Mouse (Mus musculus) hematopoietic multipotent progenitor cell, adult 10-12 weeks (in vitro differentiated cells): ENCODE results near the gene I830077J02Rik. TPM values are rescaled to one million over a fixed set of nuclear protein-coding genes. Genes with fewer than 3 reads are reported as not detected.

ENCODE experiments used
- polyA plus RNA-seq: library from polyadenylated mRNA; stranded (reverse); fragments of >175 nt; gene quantifications from 2 replicates; pipeline ENCODE4 v1.2.3, GENCODE M21; 2012; ENCODE audit warnings: low replicate concordance

The I830077J02Rik gene
- polyA plus RNA-seq: 6.1 and 7.3 TPM in 2 replicates

DNA sequence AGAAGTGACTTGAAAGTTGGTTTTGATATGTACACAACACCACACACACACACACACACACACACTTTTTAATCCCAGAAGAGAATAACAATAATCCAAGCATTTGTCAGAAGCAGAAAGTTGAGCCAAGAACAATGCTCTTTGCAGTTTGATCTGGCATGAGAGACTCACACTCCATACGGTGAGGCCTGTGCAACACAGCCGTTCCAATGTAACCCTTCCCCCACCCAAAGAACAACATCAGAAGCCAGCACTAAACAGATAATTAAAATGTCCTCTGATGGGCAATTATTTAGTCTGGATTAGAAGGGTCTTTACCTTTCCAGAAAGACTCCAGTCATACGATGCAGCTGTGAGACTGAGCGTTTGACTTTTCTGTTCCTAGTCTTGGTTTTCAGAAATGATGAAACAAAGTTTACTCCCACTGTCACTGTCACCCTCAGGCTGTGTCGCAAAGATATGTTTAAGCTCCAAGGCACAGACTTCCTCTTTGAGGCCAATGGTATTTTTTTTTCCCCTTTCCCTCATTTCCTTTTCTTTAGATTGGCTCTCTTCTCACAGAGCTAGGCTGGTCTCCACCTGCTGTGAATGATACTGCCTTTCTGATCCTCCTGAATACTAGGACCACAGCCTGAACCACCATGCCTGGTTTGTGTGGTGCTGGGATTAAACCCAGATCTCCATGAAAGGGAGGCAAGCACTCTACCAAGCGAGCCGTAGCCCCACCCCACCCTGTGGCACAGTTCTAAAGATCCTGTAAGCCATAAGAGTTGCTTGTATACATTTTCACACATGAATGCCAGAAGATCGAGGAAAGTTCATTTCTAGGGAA lies at the start of gene I830077J02Rik:
Gene I830077J02Rik (minus strand): TSS at position 425 of the 832 bp plus-strand sequence.

DNA sequence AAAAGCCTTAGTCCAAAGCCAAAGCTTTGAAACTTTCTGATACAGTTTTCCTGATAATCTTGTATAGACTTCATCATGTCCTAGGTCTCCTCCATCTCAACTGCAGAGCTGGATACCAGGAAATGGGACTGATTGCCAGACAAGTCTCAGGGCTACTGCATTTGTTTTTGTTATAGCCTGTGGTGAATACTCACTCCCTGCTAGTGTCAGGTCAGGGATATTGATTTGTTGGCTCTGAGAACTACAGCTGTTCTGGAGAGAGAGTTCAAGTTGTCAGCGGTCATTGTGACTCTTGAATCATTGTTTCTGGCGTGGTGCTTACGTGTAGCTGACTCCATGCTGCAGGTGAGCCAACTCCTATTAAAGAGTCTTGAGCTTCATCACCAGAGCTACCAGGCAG lies 40.9 kb upstream of the I830077J02Rik start, which contains the start of gene Ovgp1:
Gene Ovgp1 (plus strand): TSS at position 301 of the 400 bp plus-strand sequence.

DNA sequence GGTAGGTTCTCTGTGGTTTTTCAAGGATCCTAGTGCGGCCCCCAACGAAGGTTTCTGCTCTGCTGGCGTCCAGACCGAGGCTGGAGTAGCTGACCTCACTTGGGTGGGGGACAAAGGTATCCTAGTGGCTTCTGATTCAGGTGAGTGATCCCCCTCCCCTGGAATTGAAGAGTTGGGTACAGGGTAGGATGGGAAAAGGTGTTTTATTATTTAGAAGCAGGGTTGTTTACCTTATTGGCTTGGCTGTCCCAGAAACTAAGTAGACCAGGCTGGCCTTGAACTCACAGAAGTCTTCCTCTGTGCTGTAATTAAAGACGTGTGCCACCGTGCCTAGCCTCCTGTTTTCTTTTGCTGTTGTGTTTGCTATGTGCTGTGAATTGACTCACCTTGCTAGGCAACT lies 27.5 kb upstream of the I830077J02Rik start, which contains the start of gene Atp5f1:
Gene Atp5f1 (minus strand): TSS at position 101 of the 400 bp plus-strand sequence.

DNA sequence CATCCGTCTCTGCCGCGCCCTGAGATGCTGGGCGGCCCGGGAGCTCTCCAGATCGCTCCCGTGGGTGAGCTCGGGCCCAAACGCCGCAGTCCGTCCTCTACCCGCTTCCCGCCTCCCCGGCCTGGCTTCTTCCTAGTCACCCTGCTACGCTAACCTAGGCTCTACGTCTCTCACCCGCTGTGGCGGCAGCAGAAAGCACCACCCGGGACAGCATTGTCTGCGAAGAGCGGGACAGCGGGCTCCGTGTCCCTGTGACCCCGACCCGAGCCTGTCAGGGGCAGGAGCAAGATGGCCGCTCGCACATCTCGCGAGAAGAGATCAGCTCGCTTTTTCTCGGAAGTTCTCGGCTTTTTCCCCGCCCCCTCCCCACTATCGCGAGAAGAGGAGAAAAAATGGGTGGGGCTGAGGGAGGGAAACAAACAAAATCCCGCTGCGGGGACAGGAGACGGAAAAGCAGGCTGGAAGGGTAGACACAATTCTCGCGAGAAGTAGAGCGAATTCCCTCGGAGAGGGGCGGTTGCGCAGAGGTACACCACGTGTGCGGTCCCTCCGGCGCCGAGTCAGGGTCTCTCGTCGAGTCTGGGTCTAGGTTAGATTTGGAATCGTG lies 26.6 kb upstream of the I830077J02Rik start, which contains the start of gene Wdr77:
Gene Wdr77 (plus strand): TSS at position 396 of the 607 bp plus-strand sequence.

Other genes starting within 250 kb of the I830077J02Rik start
- gene Ddx20, start 245.1 kb downstream of the I830077J02Rik start, polyA plus RNA-seq: 7.0 and 10.0 TPM in 2 replicates
- gene Inka2, start 228.1 kb downstream of the I830077J02Rik start, polyA plus RNA-seq: 0.74 and 0.77 TPM in 2 replicates
- 13.7 and 35.1 TPM in 2 replicates for gene Rap1a, start 131.3 kb downstream of the I830077J02Rik start, polyA plus RNA-seq
- 0.16 and 0.17 TPM in 2 replicates for gene Adora3, start 61.8 kb downstream of the I830077J02Rik start, polyA plus RNA-seq
- not detected in 2 replicates for gene Tmigd3, start 61.8 kb downstream of the I830077J02Rik start, polyA plus RNA-seq
- gene Wdr77, start 26.7 kb upstream of the I830077J02Rik start, polyA plus RNA-seq: 20.7 and 70.2 TPM in 2 replicates
- 70.9 and 86.6 TPM in 2 replicates for gene Atp5f1, start 27.4 kb upstream of the I830077J02Rik start, polyA plus RNA-seq
- gene Ovgp1, start 41.0 kb upstream of the I830077J02Rik start, polyA plus RNA-seq: 1.5 and 2.3 TPM in 2 replicates
- not detected in 2 replicates for gene Pifo, start 82.0 kb upstream of the I830077J02Rik start, polyA plus RNA-seq
- gene Chil5, start 100.2 kb upstream of the I830077J02Rik start, polyA plus RNA-seq: 0.25 TPM in 1 of 2 replicates, not detected in the other
- not detected in 2 replicates for gene Chia1, start 180.6 kb upstream of the I830077J02Rik start, polyA plus RNA-seq
- gene Chil3, start 234.9 kb upstream of the I830077J02Rik start, polyA plus RNA-seq: 0.85 and 1.7 TPM in 2 replicates